Mouse (Mus musculus): ENCODE results near the gene Nr1i3. TPM values are rescaled to one million over a fixed set of nuclear protein-coding genes. Genes with fewer than 3 reads are reported as not detected.

Nr1i3 gene
- polyA plus RNA-seq, 1 experiment from 2014 or later = 0.34 TPM

- 56% methylated on average over 10 of the region's 11 CpGs for WGBS
Measured at GRCm38 (mm10) chr1:171203471-171204248, 10.1 kb upstream of the Nr1i3 start.

GRCm38 (mm10) chr1:171204249-171204644, 9.5 kb upstream of the Nr1i3 start:
- Histone ChIP-seq H3K27ac (replicated peaks; ENCODE audit: low read depth, low read length) (no peak overlapping the region), H3K9me3 (ENCODE audit: control insufficient read depth, low read length) (no peaks in the 10 kb centered on the region), H3K36me3 (ENCODE audit: control insufficient read depth, insufficient read depth, low read length) (no peaks in the 10 kb centered on the region), H3K9ac (replicated peaks; ENCODE audit: low read length) (no peak overlapping the region), H3K27me3 (ENCODE audit: control insufficient read depth, insufficient read depth, low read length) (no peaks in the 10 kb centered on the region), H3K4me2 (ENCODE audit: low read length) (no peak overlapping the region), H3K4me3 (replicated peaks; ENCODE audit: low read depth, low read length) (no peak overlapping the region), H3K4me1 (ENCODE audit: control insufficient read depth, insufficient read depth, low read length) (no peaks in the 10 kb centered on the region)
- ATAC-seq (ENCODE audit: low FRiP score, low TSS enrichment) (no peak), DNase-seq (no peak)
- 72% methylated on average over 7 of the region's 7 CpGs for WGBS

More at GRCm38 (mm10) chr1:171203471-171204248, 10.1 kb upstream of the Nr1i3 start:
- Histone ChIP-seq H3K9ac (replicated peaks; ENCODE audit: low read length) (no peak overlapping the region), H3K36me3 (ENCODE audit: control insufficient read depth, insufficient read depth, low read length) (no peaks in the 10 kb centered on the region), H3K27me3 (ENCODE audit: control insufficient read depth, insufficient read depth, low read length) (no peaks in the 10 kb centered on the region), H3K9me3 (ENCODE audit: control insufficient read depth, low read length) (no peaks in the 10 kb centered on the region), H3K27ac (replicated peaks; ENCODE audit: low read depth, low read length) (no peak overlapping the region), H3K4me3 (replicated peaks; ENCODE audit: low read depth, low read length) (no peak overlapping the region), H3K4me2 (ENCODE audit: low read length) (no peak overlapping the region), H3K4me1 (ENCODE audit: control insufficient read depth, insufficient read depth, low read length) (no peaks in the 10 kb centered on the region)
- DNase-seq (no peak), ATAC-seq (ENCODE audit: low FRiP score, low TSS enrichment) (no peak)

- H3K27me3 ChIP-seq (ENCODE audit: control insufficient read depth, insufficient read depth, low read length) = no peaks in the 10 kb centered on the region
- H3K36me3 ChIP-seq (ENCODE audit: control insufficient read depth, insufficient read depth, low read length) = no peaks in the 10 kb centered on the region
- ATAC-seq (ENCODE audit: low FRiP score, low TSS enrichment) (no peak), DNase-seq (peak; percentile 2)
- no peak overlapping the region for H3K27ac ChIP-seq (replicated peaks; ENCODE audit: low read depth, low read length)
- H3K9ac ChIP-seq (replicated peaks; ENCODE audit: low read length) = no peak overlapping the region
- H3K4me2 ChIP-seq (ENCODE audit: low read length) = no peak overlapping the region
- 52% methylated on average over 6 of the region's 6 CpGs for WGBS
- H3K9me3 ChIP-seq (ENCODE audit: control insufficient read depth, low read length) = no peaks in the 10 kb centered on the region
- H3K4me1 ChIP-seq (ENCODE audit: control insufficient read depth, insufficient read depth, low read length) = no peaks in the 10 kb centered on the region
- H3K4me3 ChIP-seq (replicated peaks; ENCODE audit: low read depth, low read length) = no peak overlapping the region
Measured at GRCm38 (mm10) chr1:171205704-171206493, 7.9 kb upstream of the Nr1i3 start.

- H3K4me3 ChIP-seq (replicated peaks; ENCODE audit: low read depth, low read length) = no peak overlapping the region
- WGBS = 24% methylated on average over 4 of the region's 4 CpGs
- H3K4me1 ChIP-seq (ENCODE audit: control insufficient read depth, insufficient read depth, low read length) = no peaks in the 10 kb centered on the region
- DNase-seq (no peak), ATAC-seq (ENCODE audit: low FRiP score, low TSS enrichment) (no peak)
- no peaks in the 10 kb centered on the region for H3K27me3 ChIP-seq (ENCODE audit: control insufficient read depth, insufficient read depth, low read length)
- no peak overlapping the region for H3K4me2 ChIP-seq (ENCODE audit: low read length)
- H3K9ac ChIP-seq (replicated peaks; ENCODE audit: low read length) = no peak overlapping the region
- no peaks in the 10 kb centered on the region for H3K36me3 ChIP-seq (ENCODE audit: control insufficient read depth, insufficient read depth, low read length)
- no peaks in the 10 kb centered on the region for H3K9me3 ChIP-seq (ENCODE audit: control insufficient read depth, low read length)
- H3K27ac ChIP-seq (replicated peaks; ENCODE audit: low read depth, low read length) = no peak overlapping the region
Measured at GRCm38 (mm10) chr1:171209409-171209808, 4.4 kb upstream of the Nr1i3 start.

GRCm38 (mm10) chr1:171212854-171213253, 916 bp upstream of the Nr1i3 start:
- Histone ChIP-seq H3K9ac (replicated peaks; ENCODE audit: low read length) (no peak overlapping the region), H3K4me2 (ENCODE audit: low read length) (no peak overlapping the region), H3K36me3 (ENCODE audit: control insufficient read depth, insufficient read depth, low read length) (no peaks in the 10 kb centered on the region), H3K9me3 (ENCODE audit: control insufficient read depth, low read length) (no peaks in the 10 kb centered on the region), H3K4me1 (ENCODE audit: control insufficient read depth, insufficient read depth, low read length) (no peaks in the 10 kb centered on the region), H3K27ac (replicated peaks; ENCODE audit: low read depth, low read length) (no peak overlapping the region), H3K27me3 (ENCODE audit: control insufficient read depth, insufficient read depth, low read length) (no peaks in the 10 kb centered on the region), H3K4me3 (replicated peaks; ENCODE audit: low read depth, low read length) (no peak overlapping the region)
- 49% methylated on average over 3 of the region's 3 CpGs for WGBS
- ATAC-seq (ENCODE audit: low FRiP score, low TSS enrichment) = no peak
- no peak for DNase-seq

GRCm38 (mm10) chr1:171216241-171216955, 2.6 kb downstream of the Nr1i3 start:
- 92% methylated on average over 18 of the region's 18 CpGs for WGBS
- H3K4me2 ChIP-seq (ENCODE audit: low read length) = no peak overlapping the region
- ATAC-seq (ENCODE audit: low FRiP score, low TSS enrichment) (no peak), DNase-seq (no peak)
- H3K4me1 ChIP-seq (ENCODE audit: control insufficient read depth, insufficient read depth, low read length) = peaks cover 9% of the 10 kb centered on the region
- H3K27me3 ChIP-seq (ENCODE audit: control insufficient read depth, insufficient read depth, low read length) = no peaks in the 10 kb centered on the region
- no peak overlapping the region for H3K9ac ChIP-seq (replicated peaks; ENCODE audit: low read length)
- no peak overlapping the region for H3K27ac ChIP-seq (replicated peaks; ENCODE audit: low read depth, low read length)
- H3K4me3 ChIP-seq (replicated peaks; ENCODE audit: low read depth, low read length) = no peak overlapping the region
- no peaks in the 10 kb centered on the region for H3K9me3 ChIP-seq (ENCODE audit: control insufficient read depth, low read length)
- peaks cover 13% of the 10 kb centered on the region for H3K36me3 ChIP-seq (ENCODE audit: control insufficient read depth, insufficient read depth, low read length)

- peaks cover 13% of the 10 kb centered on the region for H3K4me1 ChIP-seq (ENCODE audit: control insufficient read depth, insufficient read depth, low read length)
- H3K4me2 ChIP-seq (ENCODE audit: low read length) = peak overlapping the region; percentile 86
- peak; percentile 94 for DNase-seq
- ATAC-seq (ENCODE audit: low FRiP score, low TSS enrichment) = peak; percentile 32
- H3K27me3 ChIP-seq (ENCODE audit: control insufficient read depth, insufficient read depth, low read length) = no peaks in the 10 kb centered on the region
- no peak overlapping the region for H3K27ac ChIP-seq (replicated peaks; ENCODE audit: low read depth, low read length)
- H3K9ac ChIP-seq (replicated peaks; ENCODE audit: low read length) = no peak overlapping the region
- 4% methylated on average over 10 of the region's 10 CpGs for WGBS
- no peaks in the 10 kb centered on the region for H3K9me3 ChIP-seq (ENCODE audit: control insufficient read depth, low read length)
- peaks cover 13% of the 10 kb centered on the region for H3K36me3 ChIP-seq (ENCODE audit: control insufficient read depth, insufficient read depth, low read length)
- peak overlapping the region; percentile 66; the same call in 1 of the 2 replicates for H3K4me3 ChIP-seq (replicated peaks; ENCODE audit: low read depth, low read length)
Measured at GRCm38 (mm10) chr1:171220871-171221270, 7.1 kb downstream of the Nr1i3 start.

- Histone ChIP-seq H3K4me1 (ENCODE audit: control insufficient read depth, insufficient read depth, low read length) (peaks cover 13% of the 10 kb centered on the region), H3K9me3 (ENCODE audit: control insufficient read depth, low read length) (no peaks in the 10 kb centered on the region), H3K4me3 (replicated peaks; ENCODE audit: low read depth, low read length) (peak overlapping the region; percentile 66), H3K36me3 (ENCODE audit: control insufficient read depth, insufficient read depth, low read length) (peaks cover 13% of the 10 kb centered on the region), H3K9ac (replicated peaks; ENCODE audit: low read length) (peak overlapping the region; percentile 63), H3K4me2 (ENCODE audit: low read length) (peak overlapping the region; percentile 86), H3K27me3 (ENCODE audit: control insufficient read depth, insufficient read depth, low read length) (no peaks in the 10 kb centered on the region), H3K27ac (replicated peaks; ENCODE audit: low read depth, low read length) (peak overlapping the region; percentile 72; the same call in 1 of the 2 replicates)
- no peak for ATAC-seq (ENCODE audit: low FRiP score, low TSS enrichment)
- 6% methylated on average over 22 of the region's 22 CpGs for WGBS
- DNase-seq = no peak
Measured at GRCm38 (mm10) chr1:171221281-171222193, 7.8 kb downstream of the Nr1i3 start.
